Mouse (Mus musculus) limb, embryonic 12.5 days (tissue): ENCODE measurements around the gene 3110040N11Rik. TPM values are rescaled to one million over a fixed set of nuclear protein-coding genes. Genes with fewer than 3 reads are reported as not detected.

Source experiments
- ATAC-seq: fragments of 200-750 bp; cut with Nextera tagmentation; 2 replicates; pipeline ENCODE4 v1.8.0; 2017; ENCODE audit warnings: low read depth, moderate TSS enrichment; ENCODE audit not compliant: insufficient number of reproducible peaks, insufficient read depth, low FRiP score, low TSS enrichment
- H3K27ac ChIP-seq: fragments of 300-500 bp; sonication (generic); 2 replicates; pipeline ENCODE4 v1.5.1; 2016; ENCODE audit warnings: mild to moderate bottlenecking, moderate library complexity
- H3K27me3 ChIP-seq: fragments of 300-500 bp; sonication (generic); 2 replicates; pipeline ENCODE4 v1.6.1; 2016; ENCODE audit warnings: mild to moderate bottlenecking, moderate library complexity
- H3K36me3 ChIP-seq: fragments of 300-500 bp; sonication (generic); 2 replicates; pipeline ENCODE4 v1.6.1; 2016; ENCODE audit warnings: mild to moderate bottlenecking, moderate library complexity
- H3K4me1 ChIP-seq: fragments of 300-500 bp; sonication (generic); replicated peaks from 2 replicates; pipeline ENCODE4 v1.6.1; 2016
- H3K4me2 ChIP-seq: fragments of 300-500 bp; sonication (generic); 2 replicates; pipeline ENCODE4 v1.6.1; 2016; ENCODE audit warnings: mild to moderate bottlenecking, moderate library complexity
- H3K4me3 ChIP-seq: fragments of 300-500 bp; sonication (generic); replicated peaks from 2 replicates; pipeline ENCODE4 v1.5.1; 2016; ENCODE audit warnings: mild to moderate bottlenecking
- H3K9ac ChIP-seq: fragments of 300-500 bp; sonication (generic); replicated peaks from 2 replicates; pipeline ENCODE4 v1.6.1; 2016; ENCODE audit warnings: mild to moderate bottlenecking, moderate library complexity
- H3K9me3 ChIP-seq: fragments of 300-500 bp; sonication (generic); 2 replicates; pipeline ENCODE4 v1.6.1; 2016; ENCODE audit warnings: mild to moderate bottlenecking, moderate library complexity
- WGBS: fragments of 180-500 bp; shearing (Covaris S2); methylation state at CpG from one replicate; pipeline ENCODE4 v1.1.7; 2016; 5-methylcytosine and 5-hydroxymethylcytosine counted together
- polyA plus RNA-seq: library from polyadenylated mRNA; unstranded; fragments of >200 nt; fragmentation: Nextera tagmentation; extraction: Ambion mirVana; gene quantifications from 2 replicates; pipeline ENCODE4 v1.2.1, GENCODE M21; 2016

The 3110040N11Rik gene
- polyA plus RNA-seq, 1 experiment from 2014 or later, result 50.4 TPM

DNA sequence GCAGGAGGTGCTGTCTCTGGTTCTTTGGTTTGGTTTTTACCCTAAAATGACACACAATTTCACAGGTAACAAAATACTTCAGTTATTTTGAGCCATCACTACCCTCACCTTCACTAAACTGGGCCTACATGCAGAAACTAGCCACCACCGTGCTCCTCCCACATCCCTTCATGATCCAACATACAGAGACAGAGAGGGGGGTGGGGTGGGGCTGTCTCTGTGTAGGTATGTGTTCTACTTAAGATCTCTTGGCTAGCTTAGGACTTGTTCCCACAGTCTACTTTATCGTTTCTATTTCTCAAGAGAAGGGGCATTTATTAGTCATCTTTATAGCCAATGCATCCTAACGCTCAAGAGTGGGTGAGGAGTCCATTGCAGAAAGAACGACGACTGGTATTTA is 742 bp downstream of the 3110040N11Rik start:
- ATAC-seq, result no peak
- 6% methylated on average over 5 of the region's 5 CpGs for WGBS
- Histone ChIP-seq H3K4me3 (peak overlapping the region; percentile 62), H3K27me3 (no peaks in the 10 kb centered on the region), H3K4me1 (peaks cover 9% of the 10 kb centered on the region), H3K36me3 (peaks cover 29% of the 10 kb centered on the region), H3K27ac (peak overlapping the region; percentile 98), H3K9me3 (no peaks in the 10 kb centered on the region), H3K4me2 (peak overlapping the region; percentile 79), H3K9ac (peak overlapping the region; percentile 83)

GRCm38 (mm10) chr7:81777667-81778218 is 11.5 kb downstream of the 3110040N11Rik start:
- H3K27ac ChIP-seq, result no peak overlapping the region
- H3K36me3 ChIP-seq, result peaks cover 38% of the 10 kb centered on the region
- no peaks in the 10 kb centered on the region for H3K27me3 ChIP-seq
- no peak overlapping the region for H3K4me3 ChIP-seq
- no peak overlapping the region for H3K4me2 ChIP-seq
- 78% methylated on average over 10 of the region's 10 CpGs for WGBS
- peaks cover 14% of the 10 kb centered on the region; the same call in 1 of the 2 replicates for H3K9me3 ChIP-seq
- ATAC-seq, result no peak
- H3K9ac ChIP-seq, result no peak overlapping the region
- H3K4me1 ChIP-seq, result no peaks in the 10 kb centered on the region

DNA sequence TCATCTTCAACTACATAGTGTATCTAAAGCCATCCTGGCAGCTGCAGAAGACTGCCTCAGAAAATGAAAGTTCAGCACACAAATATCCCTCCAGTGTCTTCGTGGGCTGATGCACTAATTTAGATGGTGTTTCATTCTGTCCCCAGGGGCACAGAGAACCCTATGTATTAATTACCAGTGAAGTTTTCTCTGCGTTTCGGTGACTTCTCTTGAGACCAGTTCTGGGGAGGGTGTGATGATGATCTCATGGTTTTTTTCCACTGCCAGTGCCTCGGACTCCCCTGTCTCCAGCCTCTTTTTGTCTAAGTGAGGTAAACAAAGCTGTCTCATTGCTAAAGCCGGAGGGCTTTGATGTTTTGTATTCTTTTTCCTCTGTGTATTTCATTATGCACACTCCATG is 14.0 kb downstream of the 3110040N11Rik start:
- Histone ChIP-seq H3K4me1 (no peaks in the 10 kb centered on the region), H3K27ac (no peak overlapping the region), H3K36me3 (peaks cover 15% of the 10 kb centered on the region), H3K9me3 (peaks cover 7% of the 10 kb centered on the region; the same call in 1 of the 2 replicates), H3K4me2 (no peak overlapping the region), H3K27me3 (no peaks in the 10 kb centered on the region), H3K9ac (no peak overlapping the region), H3K4me3 (no peak overlapping the region)
- ATAC-seq, result no peak
- 84% methylated on average over 5 of the region's 5 CpGs for WGBS

DNA sequence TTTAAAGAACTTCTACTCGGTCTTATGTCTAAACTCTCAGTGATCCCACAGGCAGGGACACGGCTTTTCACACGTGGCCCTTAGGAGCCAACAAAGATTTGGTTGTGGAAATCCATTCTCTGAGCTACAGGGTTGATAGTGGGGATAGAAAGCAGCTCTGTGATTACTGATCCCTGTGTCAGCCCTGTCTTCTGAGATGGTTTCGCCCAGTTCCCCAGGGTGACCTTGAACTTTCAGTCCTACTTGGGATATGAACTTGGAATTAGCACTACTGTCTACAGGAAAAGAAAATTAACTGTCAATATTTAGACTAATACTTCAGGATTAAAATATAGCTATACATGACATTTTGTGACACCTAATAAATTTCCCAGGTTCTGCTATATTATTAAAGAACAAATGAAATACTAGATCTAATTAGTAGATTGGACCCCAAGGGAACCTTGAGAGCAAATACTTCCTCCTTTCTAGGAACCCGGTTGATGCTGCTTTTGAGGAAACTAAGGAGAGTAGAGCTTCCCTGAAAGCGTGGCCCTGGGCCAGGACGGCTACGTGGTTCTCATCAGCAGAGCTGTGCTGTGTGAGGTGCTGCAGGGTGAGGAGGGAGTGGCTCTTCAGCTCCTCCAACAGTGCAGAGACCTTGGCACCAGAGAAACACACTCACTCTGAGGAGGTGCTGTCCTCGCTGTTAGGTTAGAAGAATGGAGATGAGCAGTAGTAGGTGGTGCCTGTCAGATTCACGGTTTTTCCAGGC is 16.3 kb downstream of the 3110040N11Rik start:
- Histone ChIP-seq H3K4me3 (no peak overlapping the region), H3K4me2 (no peak overlapping the region), H3K36me3 (peaks cover 4% of the 10 kb centered on the region), H3K9ac (no peak overlapping the region), H3K27me3 (no peaks in the 10 kb centered on the region), H3K9me3 (0 out of 2 replicates have a peak, but pooled peaks cover 5% of the 10 kb centered on the region), H3K4me1 (no peaks in the 10 kb centered on the region), H3K27ac (no peak overlapping the region)
- WGBS, result 80% methylated on average over 10 of the region's 10 CpGs
- ATAC-seq, result no peak

DNA sequence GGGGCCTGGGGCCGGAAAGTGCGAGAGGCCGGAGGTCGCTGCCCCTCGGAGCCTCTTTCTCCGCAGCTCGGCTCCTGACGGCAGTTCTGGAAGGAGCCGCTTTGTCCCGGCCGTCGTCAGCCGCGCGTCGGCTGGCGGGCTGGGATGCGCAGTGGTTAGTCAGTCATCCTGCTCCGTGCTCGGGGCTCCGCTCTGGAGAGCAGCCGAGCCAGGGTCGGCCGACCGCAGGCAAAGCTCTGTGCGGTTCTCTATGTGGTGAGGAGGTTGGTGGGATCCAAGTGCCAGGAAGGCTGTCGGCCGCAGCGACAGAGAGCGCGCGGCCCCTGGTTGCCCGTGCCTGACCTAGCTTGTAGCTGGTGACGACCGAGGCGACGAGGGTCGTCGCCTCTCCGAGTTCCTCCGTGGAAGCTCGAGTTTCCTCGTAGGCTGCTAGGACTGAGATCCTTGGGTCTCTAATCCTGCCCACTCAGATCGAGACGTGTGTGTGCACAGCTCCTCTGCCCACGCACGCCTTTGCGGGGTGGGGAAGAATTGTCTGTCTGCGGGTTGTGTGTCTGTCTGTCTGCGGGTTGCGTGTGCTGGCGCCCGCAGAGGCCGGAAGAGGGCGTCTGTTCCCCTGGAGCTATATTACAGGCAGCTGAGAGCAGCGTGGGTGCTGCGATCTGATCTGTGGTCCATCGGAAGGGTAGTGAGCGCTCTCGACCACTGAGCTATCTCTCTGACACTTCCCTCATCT is 26.0 kb downstream of the 3110040N11Rik start:
- Histone ChIP-seq H3K4me1 (peaks cover 9% of the 10 kb centered on the region), H3K27me3 (no peaks in the 10 kb centered on the region), H3K9ac (peak overlapping the region; percentile 84), H3K9me3 (no peaks in the 10 kb centered on the region), H3K4me3 (peak overlapping the region; percentile 94), H3K4me2 (peak overlapping the region; percentile 88), H3K27ac (peak overlapping the region; percentile 87), H3K36me3 (no peaks in the 10 kb centered on the region)
- 2% methylated on average over 60 of the region's 60 CpGs for WGBS
- ATAC-seq, result peak; percentile 57

- under 1% methylated on average over 56 of the region's 56 CpGs for WGBS
- no peaks in the 10 kb centered on the region for H3K9me3 ChIP-seq
- H3K27me3 ChIP-seq, result no peaks in the 10 kb centered on the region
- H3K36me3 ChIP-seq, result no peaks in the 10 kb centered on the region
- H3K4me2 ChIP-seq, result peak within 1 kb of the TSS; percentile 88
- peak; percentile 95 for ATAC-seq
- peak within 1 kb of the TSS; percentile 87 for H3K27ac ChIP-seq
- H3K4me3 ChIP-seq, result peak within 1 kb of the TSS; percentile 94
- H3K4me1 ChIP-seq, result peaks cover 9% of the 10 kb centered on the region
- peak within 1 kb of the TSS; percentile 84 for H3K9ac ChIP-seq
Observed at GRCm38 (mm10) chr7:81762180-81763109, 26.8 kb downstream of the 3110040N11Rik start, which contains the start of gene Ramac. Ramac (plus strand) TSS chr7:81762925.

DNA sequence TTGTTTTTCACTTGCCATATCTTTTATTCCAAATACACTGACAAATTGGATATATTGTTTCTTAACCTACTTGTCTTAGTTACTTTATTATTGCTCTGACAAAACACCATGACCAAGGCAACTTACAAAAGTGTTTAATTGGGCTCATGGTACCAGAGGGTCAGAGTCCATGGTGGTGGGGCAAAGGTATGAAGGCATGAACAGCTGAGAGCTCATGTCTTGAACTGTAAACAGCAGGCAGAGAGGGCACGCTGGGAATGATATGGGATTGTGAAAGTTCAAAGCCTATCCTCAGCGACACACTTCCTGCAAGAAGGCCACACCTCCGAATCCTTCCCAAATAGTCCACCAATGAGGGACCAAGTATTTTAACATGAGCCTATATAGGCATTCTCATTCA is 41.3 kb downstream of the 3110040N11Rik start:
- Histone ChIP-seq H3K4me2 (no peak overlapping the region), H3K27ac (no peak overlapping the region), H3K9me3 (peaks cover 5% of the 10 kb centered on the region; the same call in 1 of the 2 replicates), H3K4me3 (no peak overlapping the region), H3K4me1 (no peaks in the 10 kb centered on the region), H3K9ac (no peak overlapping the region), H3K27me3 (no peaks in the 10 kb centered on the region), H3K36me3 (no peaks in the 10 kb centered on the region)
- ATAC-seq, result no peak
- 86% methylated on average over 3 of the region's 3 CpGs for WGBS

DNA sequence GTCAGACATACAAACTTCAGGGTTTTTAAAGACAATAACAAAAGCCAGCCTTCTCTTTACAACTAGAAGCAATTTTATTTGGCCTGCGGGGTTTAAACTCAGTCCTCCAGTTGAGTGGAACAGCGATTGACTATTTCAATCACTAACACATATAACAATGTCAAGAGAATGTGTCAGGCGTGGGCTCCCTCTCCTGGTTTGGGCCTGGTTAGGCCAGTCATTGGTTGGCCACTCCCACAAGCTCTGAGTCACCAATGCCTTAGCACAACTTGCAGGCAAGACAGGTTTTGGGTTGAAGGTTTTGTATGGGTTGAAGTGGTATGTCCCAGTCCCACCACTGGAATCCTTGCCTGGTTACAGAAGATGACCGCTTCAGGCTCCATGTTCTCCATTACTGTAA is 45.1 kb downstream of the 3110040N11Rik start:
- Histone ChIP-seq H3K4me3 (no peak overlapping the region), H3K4me1 (no peaks in the 10 kb centered on the region), H3K36me3 (no peaks in the 10 kb centered on the region), H3K27ac (no peak overlapping the region), H3K9ac (no peak overlapping the region), H3K27me3 (no peaks in the 10 kb centered on the region), H3K9me3 (peaks cover 5% of the 10 kb centered on the region; the same call in 1 of the 2 replicates), H3K4me2 (no peak overlapping the region)
- WGBS, result 57% methylated on average over 4 of the region's 4 CpGs
- ATAC-seq, result no peak

GRCm38 (mm10) chr7:81740010-81740409 is 49.3 kb downstream of the 3110040N11Rik start:
- no peak overlapping the region for H3K4me2 ChIP-seq

DNA sequence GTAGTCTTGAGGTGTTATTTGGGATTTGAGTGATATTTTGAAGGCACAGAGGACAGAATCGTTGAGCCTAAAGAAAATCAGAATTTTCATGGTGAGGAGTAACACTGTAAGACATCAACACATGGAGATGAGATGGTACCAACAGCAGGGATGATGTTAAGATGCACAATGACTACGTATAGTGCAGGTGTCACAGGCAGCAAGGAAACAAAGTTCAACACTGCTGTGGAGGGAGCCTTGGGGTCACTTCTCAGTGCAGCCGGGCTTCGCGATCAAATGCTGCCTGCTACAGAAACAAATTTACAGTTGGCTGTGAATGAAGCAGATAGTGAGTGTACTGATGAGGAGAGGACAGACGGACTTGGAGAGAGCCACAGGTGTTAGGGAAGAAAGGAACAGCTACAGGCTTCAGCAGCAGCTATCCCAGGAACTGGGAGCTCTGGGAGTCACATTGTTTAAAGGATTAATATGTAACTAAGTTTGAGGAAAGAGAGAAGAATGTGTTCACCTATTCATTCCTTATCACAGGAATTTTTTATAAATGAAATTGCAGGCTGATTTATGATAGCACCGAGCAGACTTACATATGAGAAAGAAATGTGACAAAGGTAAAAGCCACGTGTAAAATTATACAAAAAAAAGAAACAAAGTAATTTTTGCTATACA is 50.4 kb downstream of the 3110040N11Rik start:
- ATAC-seq, result no peak
- WGBS, result 77% methylated on average over 8 of the region's 8 CpGs

More at GRCm38 (mm10) chr7:81740010-81740409, 49.3 kb downstream of the 3110040N11Rik start:
- Histone ChIP-seq H3K4me3 (no peak overlapping the region), H3K9ac (no peak overlapping the region), H3K36me3 (no peaks in the 10 kb centered on the region), H3K9me3 (no peaks in the 10 kb centered on the region), H3K4me1 (peaks cover 6% of the 10 kb centered on the region; the same call in 1 of the 2 replicates), H3K27me3 (no peaks in the 10 kb centered on the region), H3K27ac (no peak overlapping the region)
- WGBS, result 89% methylated on average over 7 of the region's 7 CpGs
- ATAC-seq, result no peak

More for the DNA sequence above, 50.4 kb downstream of the 3110040N11Rik start:
- Histone ChIP-seq H3K9ac (no peak overlapping the region), H3K4me2 (no peak overlapping the region), H3K9me3 (no peaks in the 10 kb centered on the region), H3K36me3 (no peaks in the 10 kb centered on the region), H3K4me3 (no peak overlapping the region), H3K27ac (no peak overlapping the region), H3K4me1 (peaks cover 6% of the 10 kb centered on the region; the same call in 1 of the 2 replicates), H3K27me3 (no peaks in the 10 kb centered on the region)
